Mouse (Mus musculus) hindbrain, postnatal 0 days (tissue): ENCODE results near the gene Atp6v1fnb. TPM values are rescaled to one million over a fixed set of nuclear protein-coding genes. Genes with fewer than 3 reads are reported as not detected.

Source experiments
- ATAC-seq: fragments of 200-750 bp; cut with Nextera tagmentation; 2 replicates; pipeline ENCODE4 v1.8.0; 2017; ENCODE audit warnings: mild to moderate bottlenecking, moderate TSS enrichment, moderate library complexity
- DNase-seq: peaks from one replicate; pipeline ENCODE4 v3.0.0-alpha.2; 2015; ENCODE audit warnings: low spot score
- H3K27ac ChIP-seq: fragments of 300-500 bp; sonication (generic); 2 replicates; pipeline ENCODE4 v1.5.1; 2014; ENCODE audit warnings: mild to moderate bottlenecking
- H3K27me3 ChIP-seq: fragments of 300-500 bp; sonication (generic); 2 replicates; pipeline ENCODE4 v1.6.1; 2014; ENCODE audit warnings: low read length, mixed read lengths; ENCODE audit not compliant: insufficient read depth
- H3K36me3 ChIP-seq: fragments of 300-500 bp; sonication (generic); 2 replicates; pipeline ENCODE4 v1.6.1; 2014; ENCODE audit warnings: low read length, mixed read lengths; ENCODE audit not compliant: insufficient read depth
- H3K4me1 ChIP-seq: fragments of 300-500 bp; sonication (generic); 2 replicates; pipeline ENCODE4 v1.6.1; 2014; ENCODE audit warnings: antibody characterized with exemption, low read length, mixed read lengths; ENCODE audit not compliant: insufficient read depth
- H3K4me2 ChIP-seq: fragments of 300-500 bp; sonication (generic); 2 replicates; pipeline ENCODE4 v1.6.1; 2014; ENCODE audit warnings: low read depth, mild to moderate bottlenecking, low read length, moderate library complexity, mixed read lengths
- H3K4me3 ChIP-seq: fragments of 300-500 bp; sonication (generic); 2 replicates; pipeline ENCODE4 v1.5.1; 2014; ENCODE audit warnings: low read length
- H3K9ac ChIP-seq: fragments of 300-500 bp; sonication (generic); replicated peaks from 2 replicates; pipeline ENCODE4 v1.6.1; 2014; ENCODE audit warnings: mild to moderate bottlenecking, low read length, moderate library complexity, mixed read lengths
- H3K9me3 ChIP-seq: fragments of 300-500 bp; sonication (generic); 2 replicates; pipeline ENCODE4 v1.6.1; 2016; ENCODE audit warnings: low read length, mixed read lengths
- CTCF ChIP-seq: IDR thresholded peaks from 2 replicates; pipeline ENCODE4 v1.5.1; 2016; ENCODE audit warnings: antibody characterized with exemption, control low read depth, low read depth
- whole genome bisulfite sequencing: fragments of 180-500 bp; shearing (Covaris S2); extraction: QIAGEN DNeasy Blood & Tissue Kit; methylation state at CpG from one replicate; pipeline ENCODE4 v1.1.7; 2014; 5-methylcytosine and 5-hydroxymethylcytosine counted together
- polyA plus RNA-seq: library from polyadenylated mRNA; unstranded; fragments of >200 nt; fragmentation: Nextera tagmentation; extraction: Ambion mirVana; gene quantifications from 2 replicates; pipeline ENCODE4 v1.2.1, GENCODE M21; 2015
- total RNA-seq: library from RNA; depleted of rRNA; stranded (reverse); fragments of >200 nt; gene quantifications from 2 replicates; pipeline ENCODE4 v1.2.3, GENCODE M21; 2014

Gene Atp6v1fnb
- total and polyA plus RNA-seq, 2 experiments from 2014 or later = not detected

GRCm38 (mm10) chr6:29461502-29461901, 9.7 kb upstream of the Atp6v1fnb start:
- Histone ChIP-seq H3K9ac (no peak overlapping the region), H3K27me3 (no peaks in the 10 kb centered on the region), H3K4me2 (no peak overlapping the region), H3K4me1 (no peaks in the 10 kb centered on the region), H3K4me3 (no peak overlapping the region), H3K9me3 (no peaks in the 10 kb centered on the region), H3K27ac (no peak overlapping the region), H3K36me3 (no peaks in the 10 kb centered on the region)
- 52% methylated on average over 7 of the region's 7 CpGs for WGBS
- TF ChIP-seq CTCF = no peak; the same call in 1 of the 2 replicates
- no peak for ATAC-seq
- no peak for DNase-seq

- Histone ChIP-seq H3K4me1 (no peaks in the 10 kb centered on the region), H3K27ac (no peak overlapping the region), H3K4me2 (no peak overlapping the region), H3K9me3 (no peaks in the 10 kb centered on the region), H3K4me3 (no peak overlapping the region), H3K27me3 (no peaks in the 10 kb centered on the region), H3K36me3 (no peaks in the 10 kb centered on the region), H3K9ac (no peak overlapping the region)
- 89% methylated on average over 3 of the region's 3 CpGs for WGBS
- no peak for ATAC-seq
- DNase-seq = no peak
- no peak for TF ChIP-seq CTCF
These were observed 7.8 kb upstream of the Atp6v1fnb start for GRCm38 (mm10) chr6:29463388-29463787.

GRCm38 (mm10) chr6:29467583-29468354, 3.5 kb upstream of the Atp6v1fnb start, which contains the start of gene Atp6v1f:
Gene Atp6v1f, plus strand, starts transcription at chr6:29467718.
- peaks cover 6% of the 10 kb centered on the region; the same call in 1 of the 2 replicates for H3K4me1 ChIP-seq
- H3K4me3 ChIP-seq = peak within 1 kb of the TSS; percentile 74
- no peaks in the 10 kb centered on the region for H3K9me3 ChIP-seq
- peaks cover 12% of the 10 kb centered on the region; the same call in 1 of the 2 replicates for H3K36me3 ChIP-seq
- peak within 1 kb of the TSS; percentile 52 for H3K9ac ChIP-seq
- DNase-seq = peak; percentile 98
- H3K27ac ChIP-seq = peak within 1 kb of the TSS; percentile 79
- H3K4me2 ChIP-seq = peak within 1 kb of the TSS; percentile 74
- peak; percentile 7; the same call in 1 of the 2 replicates for TF ChIP-seq CTCF
- ATAC-seq = peak; percentile 95
- under 1% methylated on average over 39 of the region's 39 CpGs for WGBS
- no peaks in the 10 kb centered on the region for H3K27me3 ChIP-seq

- Histone ChIP-seq H3K9ac (peak overlapping the region; percentile 52), H3K27me3 (no peaks in the 10 kb centered on the region)
These were observed 2.4 kb upstream of the Atp6v1fnb start for GRCm38 (mm10) chr6:29468851-29469250.

GRCm38 (mm10) chr6:29473941-29474691, 2.9 kb downstream of the Atp6v1fnb start:
- Histone ChIP-seq H3K27me3 (no peaks in the 10 kb centered on the region), H3K9me3 (no peaks in the 10 kb centered on the region), H3K4me2 (peak overlapping the region; percentile 58), H3K27ac (no peak overlapping the region), H3K4me3 (peak overlapping the region; percentile 32), H3K9ac (peak overlapping the region; percentile 31), H3K4me1 (no peaks in the 10 kb centered on the region), H3K36me3 (peaks cover 12% of the 10 kb centered on the region; the same call in 1 of the 2 replicates)
- WGBS = 3% methylated on average over 31 of the region's 33 CpGs
- peak; percentile 91 for ATAC-seq
- peak; percentile 76 for DNase-seq
- TF ChIP-seq CTCF = no peak

More at GRCm38 (mm10) chr6:29468851-29469250, 2.4 kb upstream of the Atp6v1fnb start:
- Histone ChIP-seq H3K36me3 (peaks cover 12% of the 10 kb centered on the region; the same call in 1 of the 2 replicates), H3K4me3 (peak overlapping the region; percentile 74), H3K9me3 (no peaks in the 10 kb centered on the region), H3K4me1 (peaks cover 6% of the 10 kb centered on the region; the same call in 1 of the 2 replicates), H3K27ac (no peak overlapping the region), H3K4me2 (peak overlapping the region; percentile 74)
- ATAC-seq (no peak), DNase-seq (no peak)
- no peak for TF ChIP-seq CTCF
- WGBS = 88% methylated on average over 3 of the region's 3 CpGs

GRCm38 (mm10) chr6:29474736-29475135, 3.5 kb downstream of the Atp6v1fnb start:
- Histone ChIP-seq H3K27ac (no peak overlapping the region), H3K9me3 (no peaks in the 10 kb centered on the region), H3K36me3 (peaks cover 12% of the 10 kb centered on the region; the same call in 1 of the 2 replicates), H3K4me2 (no peak overlapping the region; the same call in 1 of the 2 replicates), H3K4me3 (no peak overlapping the region), H3K9ac (no peak overlapping the region), H3K4me1 (no peaks in the 10 kb centered on the region), H3K27me3 (no peaks in the 10 kb centered on the region)
- 51% methylated on average over 2 of the region's 2 CpGs for WGBS
- TF ChIP-seq CTCF = no peak
- ATAC-seq (no peak), DNase-seq (no peak)
